Mouse (Mus musculus): ENCODE measurements around the gene Eif4b. TPM values are rescaled to one million over a fixed set of nuclear protein-coding genes. Genes with fewer than 3 reads are reported as not detected.

Eif4b gene
- polyA plus RNA-seq, 1 experiment from 2014 or later: 67.5 TPM

DNA sequence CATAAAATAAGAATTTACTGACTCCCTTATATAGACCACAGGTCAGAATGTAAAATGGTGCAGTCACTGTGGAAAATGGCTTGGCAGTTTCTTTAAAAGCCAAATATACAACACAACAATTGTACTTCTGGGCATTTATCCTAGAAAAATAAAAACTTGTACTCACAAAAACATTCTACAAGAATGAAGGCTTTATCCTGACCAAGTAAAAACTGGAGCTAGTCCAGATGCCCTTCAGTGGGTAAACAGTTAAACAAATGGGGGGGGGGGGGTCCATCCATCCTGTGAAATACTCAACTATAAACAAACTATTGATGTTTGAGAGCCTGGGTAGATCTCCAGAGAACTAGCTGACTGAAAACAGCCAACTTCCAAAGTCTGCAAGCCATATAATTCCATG, 23.7 kb upstream of the Eif4b start:
- Histone ChIP-seq H3K4me2 (no peak overlapping the region), H3K9me3 (replicated peaks) (no peaks in the 10 kb centered on the region)

DNA sequence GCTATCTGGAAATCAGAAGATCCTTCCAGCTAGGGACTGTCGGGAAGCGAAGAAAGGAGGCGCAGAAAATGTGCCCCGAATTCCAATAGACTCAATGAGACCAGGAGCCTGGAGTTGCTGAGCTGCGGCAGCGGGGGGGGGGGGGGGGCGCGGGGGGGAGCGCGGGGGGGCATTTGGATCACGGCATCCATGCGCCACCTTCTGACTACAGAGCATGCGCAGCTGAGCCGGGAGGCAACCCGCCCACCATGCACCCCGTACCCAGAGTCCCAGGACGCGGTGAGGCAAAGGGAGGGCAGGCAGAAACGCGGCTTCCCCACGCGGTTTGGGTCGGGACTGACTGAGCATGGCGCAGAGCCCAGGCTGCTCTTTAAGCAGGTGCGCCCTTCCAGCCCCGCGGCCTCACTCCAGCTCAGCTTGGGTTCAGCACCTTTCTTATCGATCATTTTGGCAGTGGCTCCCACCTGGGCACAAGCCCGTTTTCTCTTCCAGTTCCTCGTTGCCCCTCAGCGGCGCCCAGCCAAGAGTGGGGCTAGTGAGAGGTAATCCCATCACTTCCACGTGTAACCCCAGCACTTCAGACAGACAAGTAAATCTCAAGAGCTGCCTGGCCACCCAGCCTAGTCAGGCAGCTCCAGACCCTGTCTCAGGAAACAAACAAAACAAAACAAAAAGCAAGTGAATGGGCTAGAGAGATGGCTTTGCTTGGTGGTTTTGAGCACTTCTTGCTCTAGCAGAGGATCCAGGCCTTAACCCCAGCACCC, 21.5 kb upstream of the Eif4b start:
- peaks cover 21% of the 10 kb centered on the region for H3K27me3 ChIP-seq
- H3K4me2 ChIP-seq: peak overlapping the region; percentile 63
- no peak overlapping the region for H3K27ac ChIP-seq
- H3K9ac ChIP-seq: peak overlapping the region; percentile 42
- H3K36me3 ChIP-seq: no peaks in the 10 kb centered on the region
- peaks cover 4% of the 10 kb centered on the region; the same call in 1 of the 2 replicates for H3K4me1 ChIP-seq (replicated peaks)
- 3% methylated on average over 29 of the region's 33 CpGs for WGBS (ENCODE audit: insufficient replicate concordance)
- ATAC-seq (ENCODE audit: low read depth) (0 out of 2 replicates have a peak, but pooled peaks have one; percentile 34), DNase-seq (no peak)
- peak overlapping the region; percentile 44 for H3K4me3 ChIP-seq (replicated peaks)
- no peaks in the 10 kb centered on the region for H3K9me3 ChIP-seq (replicated peaks)

More for the DNA sequence above, 23.7 kb upstream of the Eif4b start:
- H3K36me3 ChIP-seq: no peaks in the 10 kb centered on the region
- peaks cover 21% of the 10 kb centered on the region for H3K27me3 ChIP-seq
- ATAC-seq (ENCODE audit: low read depth) (no peak), DNase-seq (no peak)
- no peak overlapping the region for H3K4me3 ChIP-seq (replicated peaks)
- H3K9ac ChIP-seq: no peak overlapping the region
- H3K4me1 ChIP-seq (replicated peaks): peaks cover 4% of the 10 kb centered on the region; the same call in 1 of the 2 replicates
- H3K27ac ChIP-seq: no peak overlapping the region

DNA sequence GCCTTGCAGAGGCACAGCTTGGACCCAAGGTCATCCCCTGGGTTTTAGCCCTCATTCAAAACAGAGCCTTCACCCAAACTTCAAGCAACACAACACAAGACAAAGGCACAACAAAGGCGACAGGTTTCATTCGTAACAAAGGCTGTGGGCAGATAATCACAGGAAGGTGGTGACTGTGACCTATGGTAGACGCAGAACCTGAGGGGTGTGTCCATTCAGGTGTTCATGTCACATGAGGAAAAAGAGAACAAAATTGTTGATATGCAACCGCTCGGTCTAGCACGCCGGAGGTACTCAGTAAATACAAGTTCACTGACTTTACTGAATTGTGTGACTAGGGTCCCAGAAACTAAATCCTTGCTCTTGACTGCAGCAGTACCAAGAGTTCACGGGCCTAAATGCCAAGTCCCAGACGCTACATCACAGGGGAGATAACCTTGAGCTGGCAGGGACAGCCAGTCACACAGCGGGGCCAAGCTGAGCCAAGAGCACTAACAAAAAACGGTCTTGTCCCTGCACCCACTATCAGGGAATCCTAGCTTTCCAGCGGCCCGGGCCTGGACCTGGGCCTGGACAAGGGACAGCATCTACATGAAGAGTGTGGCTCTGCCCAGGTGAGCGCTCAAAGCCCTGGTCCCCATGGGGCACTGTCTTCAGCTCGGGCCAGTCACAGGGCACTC, 16.9 kb upstream of the Eif4b start:
- H3K27ac ChIP-seq: no peak overlapping the region
- H3K9ac ChIP-seq: no peak overlapping the region
- H3K4me2 ChIP-seq: no peak overlapping the region
- WGBS (ENCODE audit: insufficient replicate concordance): 71% methylated on average over 15 of the region's 15 CpGs
- no peak for DNase-seq
- H3K4me3 ChIP-seq (replicated peaks): no peak overlapping the region
- ATAC-seq (ENCODE audit: low read depth): no peak
- H3K9me3 ChIP-seq (replicated peaks): no peaks in the 10 kb centered on the region
- H3K36me3 ChIP-seq: no peaks in the 10 kb centered on the region
- H3K4me1 ChIP-seq (replicated peaks): peaks cover 4% of the 10 kb centered on the region; the same call in 1 of the 2 replicates
- peaks cover 10% of the 10 kb centered on the region for H3K27me3 ChIP-seq

DNA sequence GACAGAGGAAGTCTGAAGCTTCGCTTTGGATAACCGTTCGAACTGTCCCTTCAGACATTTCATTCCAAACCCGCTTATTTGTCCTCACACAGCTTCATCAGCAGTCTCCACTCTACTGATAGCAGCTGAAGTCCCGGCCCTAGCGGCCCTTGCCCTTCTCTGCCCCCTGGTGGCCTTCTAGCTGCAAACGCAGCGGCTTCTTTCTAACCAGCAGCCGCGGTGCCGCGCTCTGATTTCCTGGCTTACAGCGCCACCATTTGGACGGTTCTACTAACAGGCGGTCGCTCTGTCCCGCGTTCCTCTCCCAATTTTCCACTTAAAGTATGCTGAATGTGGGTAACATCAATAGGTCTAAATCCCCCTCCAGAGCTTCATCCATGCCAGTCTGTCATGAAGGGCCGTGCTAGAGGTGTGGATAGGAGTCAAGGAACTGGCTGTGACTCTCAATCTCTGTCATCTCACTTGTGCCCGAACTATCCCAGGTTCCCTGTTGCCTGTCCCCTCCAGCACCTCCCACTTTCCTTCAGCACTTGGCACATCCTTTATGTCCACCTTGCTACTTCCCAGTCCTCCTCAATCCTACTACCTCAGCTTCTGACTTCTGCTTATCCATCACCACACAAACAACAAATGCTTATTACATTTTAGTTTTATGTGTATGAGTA, 7.8 kb upstream of the Eif4b start:
- H3K27me3 ChIP-seq: peaks cover 20% of the 10 kb centered on the region
- H3K27ac ChIP-seq: no peak overlapping the region
- no peak overlapping the region for H3K4me2 ChIP-seq
- H3K4me3 ChIP-seq (replicated peaks): no peak overlapping the region
- WGBS (ENCODE audit: insufficient replicate concordance): 3% methylated on average over 20 of the region's 20 CpGs
- H3K4me1 ChIP-seq (replicated peaks): peaks cover 30% of the 10 kb centered on the region
- H3K9ac ChIP-seq: no peak overlapping the region
- H3K36me3 ChIP-seq: no peaks in the 10 kb centered on the region
- ATAC-seq (ENCODE audit: low read depth) (peak; percentile 72), DNase-seq (peak; percentile 80)
- H3K9me3 ChIP-seq (replicated peaks): no peaks in the 10 kb centered on the region

DNA sequence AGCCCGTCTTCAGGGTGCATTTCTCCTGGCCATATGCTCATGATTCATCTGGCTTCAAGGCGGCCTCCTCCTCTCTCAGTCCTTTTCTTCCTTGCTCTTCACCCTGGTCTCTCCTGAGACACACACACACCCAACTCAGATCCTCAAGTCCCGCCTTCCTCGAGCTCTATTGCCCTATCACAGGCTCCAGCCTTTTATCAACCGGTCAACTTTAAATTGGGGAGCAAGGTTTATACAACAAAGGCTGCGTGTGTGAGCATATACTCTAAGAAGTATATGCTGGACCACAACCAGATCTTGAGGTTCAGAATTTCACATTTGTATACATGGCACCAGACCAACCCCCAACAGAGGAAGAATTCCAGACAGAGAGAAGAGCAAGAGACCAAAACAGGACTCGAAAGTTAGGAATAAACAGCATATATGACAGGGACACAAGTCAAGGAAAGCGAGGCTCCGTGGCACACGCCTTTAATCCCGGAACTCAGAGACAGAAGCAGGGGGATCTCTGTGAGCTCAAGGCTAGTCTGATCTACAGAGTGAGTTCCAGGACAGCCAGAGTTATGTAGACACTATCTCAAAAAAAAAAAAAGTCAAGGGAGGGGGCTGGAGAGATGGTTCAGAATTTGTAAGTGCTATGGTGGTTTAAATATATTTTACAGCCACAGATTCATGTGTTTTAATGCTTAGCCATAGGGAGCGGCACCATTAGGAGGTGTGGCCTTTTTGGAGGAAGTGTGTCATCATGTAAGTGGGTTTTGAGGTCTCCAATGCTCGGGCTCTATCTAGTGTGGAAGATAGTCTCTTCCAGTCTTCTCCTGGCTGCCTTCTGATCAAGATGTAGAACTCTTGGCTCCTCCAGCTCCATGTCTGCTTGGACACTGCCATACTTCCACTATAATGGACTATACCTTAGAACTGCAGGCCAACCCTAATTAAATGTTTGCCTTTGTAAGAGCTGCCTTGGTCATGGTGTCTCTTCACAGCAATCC, 2.8 kb upstream of the Eif4b start:
- H3K36me3 ChIP-seq: no peaks in the 10 kb centered on the region
- H3K27me3 ChIP-seq: peaks cover 20% of the 10 kb centered on the region
- 55% methylated on average over 13 of the region's 13 CpGs for WGBS (ENCODE audit: insufficient replicate concordance)
- no peak overlapping the region for H3K9ac ChIP-seq
- peaks cover 42% of the 10 kb centered on the region for H3K4me1 ChIP-seq (replicated peaks)
- DNase-seq (no peak), ATAC-seq (ENCODE audit: low read depth) (no peak)
- H3K4me3 ChIP-seq (replicated peaks): no peak overlapping the region
- no peaks in the 10 kb centered on the region for H3K9me3 ChIP-seq (replicated peaks)
- H3K27ac ChIP-seq: no peak overlapping the region
- H3K4me2 ChIP-seq: no peak overlapping the region

DNA sequence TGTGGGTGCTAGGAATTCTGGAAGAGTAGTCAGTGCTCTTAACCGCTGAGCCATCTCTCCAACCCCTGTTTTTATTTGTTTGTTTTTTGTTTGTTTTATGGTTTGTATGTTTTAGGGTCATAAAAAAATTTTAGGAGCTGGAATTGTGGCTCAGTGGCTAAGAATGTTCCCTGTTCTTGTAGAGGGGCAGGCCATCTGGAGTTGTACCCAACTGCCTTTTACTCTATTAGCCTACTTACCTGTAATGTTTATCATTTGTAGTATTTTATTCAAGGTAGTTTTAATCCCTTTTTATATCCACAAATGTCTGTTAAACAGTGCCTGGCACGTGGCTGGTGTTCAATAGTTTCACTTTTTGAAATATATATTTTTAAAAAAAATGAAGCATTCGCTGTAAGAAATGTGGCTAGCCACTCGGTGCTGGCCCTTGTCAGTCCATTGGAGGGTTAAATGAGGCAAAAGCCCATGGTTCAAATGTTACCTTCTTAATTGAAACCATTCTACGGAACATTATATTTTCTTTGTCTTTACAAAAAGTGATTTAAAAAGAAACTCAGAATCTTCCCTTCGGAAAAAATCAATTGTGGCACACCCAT, 512 bp upstream of the Eif4b start:
- Histone ChIP-seq H3K36me3 (no peaks in the 10 kb centered on the region), H3K9ac (peak overlapping the region; percentile 98), H3K27me3 (peaks cover under 1% of the 10 kb centered on the region; the same call in 1 of the 2 replicates), H3K4me2 (peak overlapping the region; percentile 94), H3K27ac (peak overlapping the region; percentile 68), H3K4me3 (replicated peaks) (peak overlapping the region; percentile 96), H3K9me3 (replicated peaks) (no peaks in the 10 kb centered on the region), H3K4me1 (replicated peaks) (peaks cover 63% of the 10 kb centered on the region)
- WGBS (ENCODE audit: insufficient replicate concordance): 14% methylated on average over 6 of the region's 6 CpGs
- no peak for DNase-seq
- ATAC-seq (ENCODE audit: low read depth): peak; percentile 1; the same call in 1 of the 2 replicates

DNA sequence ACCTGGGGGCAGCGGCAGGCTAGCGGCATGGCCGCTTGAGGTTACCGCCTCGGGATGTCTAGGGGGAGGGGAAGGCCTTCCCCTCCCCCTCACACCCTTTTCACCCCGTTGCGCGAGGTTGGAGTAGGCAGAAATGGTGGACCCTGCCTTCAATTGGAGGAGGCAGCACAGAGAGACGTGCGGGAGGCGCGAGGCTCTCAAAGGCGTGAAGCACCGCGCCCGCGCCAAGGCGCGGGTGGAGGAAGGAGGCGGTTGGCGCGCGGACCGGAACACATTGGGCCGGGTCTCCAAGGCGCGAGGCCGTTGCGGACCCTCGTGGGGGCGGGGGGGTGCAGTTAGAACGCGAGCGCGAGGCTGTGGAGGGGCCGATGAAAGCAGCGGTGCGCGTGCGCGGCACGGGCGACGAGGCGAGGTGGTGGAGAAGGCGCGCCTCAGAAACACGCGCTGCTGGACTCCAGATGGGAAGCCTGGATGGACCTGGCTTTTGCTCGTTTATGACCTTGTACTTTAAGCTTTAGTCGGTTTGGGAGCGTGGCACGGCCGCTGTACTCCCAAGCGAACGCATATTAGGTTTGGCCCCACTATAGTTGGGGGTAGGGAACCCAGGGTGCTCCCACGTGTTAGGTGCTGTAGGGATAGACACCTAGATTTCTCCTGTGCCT, 628 bp downstream of the Eif4b start:
- H3K9me3 ChIP-seq (replicated peaks): no peaks in the 10 kb centered on the region
- H3K36me3 ChIP-seq: peaks cover 5% of the 10 kb centered on the region; the same call in 1 of the 2 replicates
- H3K9ac ChIP-seq: peak overlapping the region; percentile 98
- peak overlapping the region; percentile 96 for H3K4me3 ChIP-seq (replicated peaks)
- WGBS (ENCODE audit: insufficient replicate concordance): under 1% methylated on average over 57 of the region's 57 CpGs
- peak overlapping the region; percentile 94 for H3K4me2 ChIP-seq
- no peaks in the 10 kb centered on the region for H3K27me3 ChIP-seq
- H3K27ac ChIP-seq: peak overlapping the region; percentile 90
- DNase-seq (peak; percentile 54), ATAC-seq (ENCODE audit: low read depth) (peak; percentile 22)
- H3K4me1 ChIP-seq (replicated peaks): peaks cover 71% of the 10 kb centered on the region

DNA sequence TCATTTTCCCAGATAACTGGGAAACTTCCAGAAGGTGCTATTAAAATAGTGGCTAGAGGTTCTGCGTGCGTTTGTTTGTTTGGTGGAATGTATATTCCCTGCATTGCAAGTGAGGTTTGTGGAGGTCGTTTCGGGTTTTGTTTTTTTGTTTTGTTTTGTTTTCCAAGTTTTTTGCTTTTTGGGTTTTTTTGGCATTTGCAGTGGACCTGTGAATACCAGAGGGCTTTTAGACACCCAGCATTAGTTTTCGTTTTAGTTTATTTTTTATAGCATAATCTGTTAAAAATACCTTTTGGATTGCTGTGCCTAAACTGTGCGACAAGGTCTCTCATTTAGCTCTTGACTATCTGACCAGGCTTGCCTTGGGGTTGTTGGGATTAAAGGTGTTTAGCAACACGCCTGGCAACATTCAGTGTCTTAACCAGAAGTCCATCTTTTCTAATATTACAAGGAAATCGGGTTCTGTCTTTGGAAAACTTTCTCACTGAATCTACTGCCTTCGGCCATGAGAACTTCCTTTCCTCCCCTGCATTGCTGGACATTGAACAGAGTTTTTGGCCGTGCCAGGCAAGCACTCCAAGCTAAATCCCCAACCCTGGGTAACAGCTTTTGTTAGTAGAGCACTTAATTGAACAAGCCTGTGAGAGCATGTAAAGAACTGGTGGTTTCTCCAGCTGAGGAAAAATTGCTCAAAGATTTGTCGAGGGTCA, 1.5 kb downstream of the Eif4b start:
- no peak for DNase-seq
- Histone ChIP-seq H3K36me3 (peaks cover 5% of the 10 kb centered on the region), H3K9ac (peak overlapping the region; percentile 98), H3K9me3 (replicated peaks) (no peaks in the 10 kb centered on the region), H3K27me3 (no peaks in the 10 kb centered on the region), H3K27ac (peak overlapping the region; percentile 90), H3K4me3 (replicated peaks) (peak overlapping the region; percentile 96), H3K4me1 (replicated peaks) (peaks cover 71% of the 10 kb centered on the region), H3K4me2 (peak overlapping the region; percentile 94)
- WGBS (ENCODE audit: insufficient replicate concordance): 2% methylated on average over 11 of the region's 11 CpGs
- no peak for ATAC-seq (ENCODE audit: low read depth)

DNA sequence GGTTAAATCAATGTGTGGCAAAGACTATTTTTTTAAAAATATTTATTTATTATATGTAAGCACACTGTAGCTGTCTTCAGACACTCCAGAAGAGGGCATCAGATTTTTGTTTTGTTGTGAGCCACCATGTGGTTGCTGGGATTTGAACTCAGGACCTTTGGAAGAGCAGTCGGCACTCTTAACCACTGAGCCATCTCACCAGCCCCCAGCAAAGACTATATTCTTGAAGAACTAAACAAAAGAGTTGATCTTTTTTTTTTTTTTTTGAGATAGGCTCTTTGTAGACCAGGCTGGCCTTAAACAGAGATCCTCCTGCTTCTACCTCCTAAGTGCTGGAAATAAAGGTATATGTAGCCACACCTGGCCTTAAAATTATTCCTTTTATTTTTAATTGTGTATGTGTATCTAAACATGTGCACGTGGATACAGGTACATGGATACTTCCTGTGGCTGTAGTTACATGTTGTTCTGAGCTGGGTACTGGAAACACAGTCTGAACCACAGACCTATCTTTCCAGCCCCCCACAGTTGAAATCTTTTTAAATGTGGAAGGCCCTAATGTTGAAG, 3.6 kb downstream of the Eif4b start:
- ATAC-seq (ENCODE audit: low read depth) (no peak), DNase-seq (no peak)
- Histone ChIP-seq H3K4me1 (replicated peaks) (peaks cover 69% of the 10 kb centered on the region), H3K9me3 (replicated peaks) (no peaks in the 10 kb centered on the region), H3K4me2 (peak overlapping the region; percentile 51), H3K27ac (no peak overlapping the region), H3K27me3 (no peaks in the 10 kb centered on the region), H3K9ac (peak overlapping the region; percentile 6; the same call in 1 of the 2 replicates), H3K36me3 (peaks cover 25% of the 10 kb centered on the region), H3K4me3 (replicated peaks) (no peak overlapping the region)
- 53% methylated on average over 2 of the region's 2 CpGs for WGBS (ENCODE audit: insufficient replicate concordance)
